Mouse (Mus musculus) cortical plate, adult 2 months (tissue): ENCODE results near the gene Orm3.

ENCODE experiments used
- CTCF ChIP-seq: fragments of 200-500 bp; IDR thresholded peaks from 2 replicates; pipeline ENCODE4 v1.5.1; 2011; ENCODE audit warnings: mild to moderate bottlenecking, control low read depth, low read length; ENCODE audit not compliant: insufficient read depth; ENCODE audit errors: extremely low read depth
- POLR2A ChIP-seq: fragments of 200-500 bp; IDR thresholded peaks from 2 replicates; pipeline ENCODE4 v1.6.1; 2011; ENCODE audit warnings: mild to moderate bottlenecking, low read length, control low read depth; ENCODE audit not compliant: insufficient read depth; ENCODE audit errors: extremely low read depth

DNA sequence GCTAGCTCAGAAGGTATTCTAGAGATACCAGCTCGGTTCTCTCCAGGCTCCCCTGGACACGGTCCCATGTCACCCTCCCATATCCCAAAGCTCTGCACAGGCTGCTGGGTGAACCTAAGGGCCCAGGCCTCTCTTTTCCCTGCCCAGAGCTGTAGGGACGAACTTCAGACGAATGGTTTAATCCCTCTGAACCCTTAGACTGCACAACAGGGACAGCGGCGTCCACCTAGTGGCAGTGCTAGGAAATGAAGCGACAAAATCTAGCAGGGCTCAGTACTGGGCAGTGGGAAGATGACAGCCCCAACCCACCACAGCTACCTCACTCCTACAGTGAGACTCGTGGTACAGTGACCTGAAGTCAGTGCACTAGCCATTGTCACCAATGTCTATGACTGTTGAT is 52.7 kb downstream of the Orm3 start:
- TF ChIP-seq POLR2A (no peak), CTCF (peak; percentile 71)
